Mouse (Mus musculus) ES-E14 (cell line): ENCODE measurements around the gene Lsm11. TPM values are rescaled to one million over a fixed set of nuclear protein-coding genes. Genes with fewer than 3 reads are reported as not detected.
"Not testable (repeated sequence)": the region's sequence is repeated elsewhere in the genome, so short reads cannot be mapped to it uniquely, and the experiment has no call there.

Source experiments
- DNase-seq: peaks from one replicate; pipeline ENCODE4 v3.0.0-alpha.2; 2013; ENCODE audit warnings: low read depth, low spot score
- H3K27ac ChIP-seq: 2 replicates; pipeline ENCODE4 v1.5.1; 2012; ENCODE audit warnings: low read depth, mild to moderate bottlenecking, low read length, moderate library complexity, mixed read lengths; ENCODE audit not compliant: poor library complexity, insufficient read depth, severe bottlenecking
- H3K36me3 ChIP-seq: 2 replicates; pipeline ENCODE4 v1.6.1; 2012; ENCODE audit warnings: mild to moderate bottlenecking, low read length, moderate library complexity, mixed read lengths; ENCODE audit not compliant: control insufficient read depth, poor library complexity, insufficient read depth, severe bottlenecking
- H3K4me1 ChIP-seq, 2 experiments: fragments of 150-350 bp in 1 of 2; sonication (generic) in 1 of 2; 2 replicates each; pipeline ENCODE4 v1.6.1; 2012; ENCODE audit warnings: low read length in 2 of 2, mild to moderate bottlenecking in 1 of 2, mixed read lengths in 1 of 2; ENCODE audit not compliant: control insufficient read depth in 2 of 2, insufficient read depth in 2 of 2, poor library complexity in 1 of 2
- H3K4me3 ChIP-seq, 2 experiments: fragments of 150-350 bp in 1 of 2; sonication (generic) in 1 of 2; 2 replicates each; pipeline ENCODE4 v1.5.1; 2012; ENCODE audit warnings: low read length in 2 of 2, low read depth in 1 of 2, mild to moderate bottlenecking in 1 of 2, mixed read lengths in 1 of 2; ENCODE audit not compliant: insufficient read depth in 1 of 2, poor library complexity in 1 of 2, severe bottlenecking in 1 of 2
- H3K9ac ChIP-seq: 2 replicates; pipeline ENCODE4 v1.6.1; 2012; ENCODE audit warnings: low read depth, mild to moderate bottlenecking, low read length, mixed read lengths; ENCODE audit not compliant: poor library complexity, insufficient read depth, severe bottlenecking
- H3K9me3 ChIP-seq: fragments of 150-350 bp; sonication (generic); 2 replicates; pipeline ENCODE4 v1.6.1; 2012; ENCODE audit warnings: low read depth, mild to moderate bottlenecking, low read length; ENCODE audit not compliant: control insufficient read depth, insufficient read depth
- CHD2 ChIP-seq: IDR thresholded peaks from 2 replicates; pipeline ENCODE4 v1.6.1; 2014; ENCODE audit warnings: mild to moderate bottlenecking, low read depth, low read length, inconsistent platforms
- HCFC1 ChIP-seq: IDR thresholded peaks from 2 replicates; pipeline ENCODE4 v1.6.1; 2012; ENCODE audit warnings: low read length, inconsistent platforms, borderline replicate concordance; ENCODE audit not compliant: insufficient read depth
- MAFK ChIP-seq: IDR thresholded peaks from 2 replicates; pipeline ENCODE4 v1.6.1; 2014; ENCODE audit warnings: mild to moderate bottlenecking, low read depth, low read length, inconsistent platforms; ENCODE audit not compliant: insufficient read depth
- ZC3H11A ChIP-seq: IDR thresholded peaks from 2 replicates; pipeline ENCODE4 v1.6.1; 2012; ENCODE audit warnings: low read depth, mild to moderate bottlenecking, inconsistent platforms, low read length, borderline replicate concordance
- ZNF384 ChIP-seq: IDR thresholded peaks from 2 replicates; pipeline ENCODE4 v1.6.1; 2012; ENCODE audit warnings: low read depth, low read length, inconsistent platforms
- in situ Hi-C, 2 experiments: fragments of 600-800 bp; cut with MboI; formaldehyde crosslinking; loops; one replicate each; pipeline ENCODE4 v1.15.1; 2025; ENCODE audit warnings: low sequenced_read_pairs in 2 of 2, inconsistent platforms in 1 of 2; ENCODE audit not compliant: unreplicated experiment in 2 of 2
- total RNA-seq: library from RNA; depleted of rRNA; stranded (reverse); fragments of 300-350 nt; gene quantifications from 2 replicates; pipeline ENCODE4 v1.2.3, GENCODE M21; 2012; rRNA removed

Gene Lsm11
- total RNA-seq, 1 experiment: 7.9 TPM

DNA sequence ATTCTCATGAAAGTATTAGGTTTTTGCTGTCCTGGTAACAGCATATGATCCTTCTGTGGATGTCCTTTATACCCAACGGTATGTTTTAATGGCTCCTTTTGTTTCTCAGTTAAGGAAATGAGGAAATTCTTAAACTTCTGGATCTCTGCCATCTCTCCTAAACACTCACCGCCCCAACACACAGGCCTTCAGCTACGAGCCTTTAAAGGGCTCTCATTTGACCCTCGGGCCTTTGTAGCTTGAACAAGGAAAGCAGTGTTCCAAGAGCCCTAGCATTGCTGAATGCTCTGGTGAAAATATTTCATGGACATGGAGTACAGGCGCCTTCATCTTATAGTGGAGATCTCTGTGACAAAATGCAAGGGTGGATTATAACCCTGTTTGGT, 63.1 kb downstream of the Lsm11 start:
- Histone ChIP-seq H3K9me3 (no peaks in the 10 kb centered on the region), H3K4me3 (no peak overlapping the region), H3K36me3 (no peaks in the 10 kb centered on the region), H3K9ac (no peak overlapping the region), H3K4me1 (peaks cover 8 to 10% of the 10 kb centered on the region in 2 experiments; a peak in 3 of 4 replicates), H3K27ac (no peak overlapping the region)
- no peak for DNase-seq
- in situ Hi-C loops: no loop called here
- no peak for TF ChIP-seq ZNF384
- TF ChIP-seq ZC3H11A: no peak
- TF ChIP-seq CHD2: no peak
- no peak for TF ChIP-seq HCFC1
- no peak for TF ChIP-seq MAFK

DNA sequence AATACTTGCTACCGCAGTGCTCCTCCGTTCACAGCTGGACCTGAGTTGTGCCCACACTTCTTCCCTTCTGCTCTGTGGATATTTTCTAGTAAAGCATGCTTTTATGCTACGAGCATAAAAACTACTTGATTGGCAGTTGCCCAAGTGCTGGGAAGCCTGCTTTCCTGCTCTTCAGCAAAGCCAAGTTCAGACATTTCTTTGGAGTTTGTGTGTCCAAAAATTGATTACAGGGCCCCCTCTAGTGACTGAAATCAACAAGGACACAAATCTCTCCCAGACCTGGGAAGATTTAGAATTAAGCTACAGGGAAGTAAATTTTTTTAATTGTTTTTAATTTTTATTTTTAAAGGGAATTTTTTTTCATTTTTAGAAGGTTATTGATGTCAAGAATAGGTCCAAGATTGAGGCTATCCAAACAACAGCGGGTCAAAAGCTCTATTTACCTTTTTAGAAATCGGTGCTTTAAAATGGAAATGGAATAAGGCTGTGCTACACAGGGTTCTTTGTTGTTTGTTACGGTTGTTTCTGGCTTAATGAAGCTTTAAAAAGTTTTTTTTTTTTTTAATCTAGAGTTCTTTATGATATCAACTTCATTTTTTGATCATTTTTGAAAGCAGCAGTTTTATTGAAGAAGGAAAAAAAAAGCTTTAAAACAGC, 63.6 kb downstream of the Lsm11 start:
- Histone ChIP-seq H3K9ac (no peak overlapping the region; the same call in 1 of the 2 replicates), H3K4me1 (peaks cover 6 to 7% of the 10 kb centered on the region in 2 experiments; a peak in 3 of 4 replicates), H3K9me3 (no peaks in the 10 kb centered on the region), H3K36me3 (no peaks in the 10 kb centered on the region), H3K4me3 (no peak overlapping the region), H3K27ac (no peak overlapping the region)
- in situ Hi-C loops: no loop called here
- no peak for TF ChIP-seq ZC3H11A
- no peak for TF ChIP-seq MAFK
- no peak for TF ChIP-seq ZNF384
- TF ChIP-seq CHD2: no peak
- no peak for TF ChIP-seq HCFC1
- peak; percentile 7 for DNase-seq

GRCm38 (mm10) chr11:45879366-45879765, 65.4 kb downstream of the Lsm11 start:
- H3K36me3 ChIP-seq, H3K4me1 ChIP-seq, H3K27ac ChIP-seq, H3K9me3 ChIP-seq, H3K4me3 ChIP-seq, H3K9ac ChIP-seq, in situ Hi-C loops, DNase-seq: not testable (repeated sequence)

Other genes starting within 250 kb of the Lsm11 start
- 31.0 and 40.7 TPM in 2 replicates for gene Clint1, start 92.9 kb downstream of the Lsm11 start, total RNA-seq
- 22.8 and 25.7 TPM in 2 replicates for gene Thg1l, start 10.6 kb upstream of the Lsm11 start, total RNA-seq
- gene Sox30, start 35.4 kb upstream of the Lsm11 start, total RNA-seq: 0.04 and 0.21 TPM in 2 replicates
- gene Gm12166, start 107.4 kb upstream of the Lsm11 start, total RNA-seq: 3.9 and 6.8 TPM in 2 replicates
- 43.8 and 71.1 TPM in 2 replicates for gene Adam19, start 111.1 kb upstream of the Lsm11 start, total RNA-seq
- 1.7 and 2.1 TPM in 2 replicates for gene Nipal4, start 221.6 kb upstream of the Lsm11 start, total RNA-seq